Mouse (Mus musculus) midbrain, embryonic 13.5 days (tissue): ENCODE measurements at regions not wholly inside any gene's neighbourhood (a gene's known extent, or its start where the extent isn't known, plus 50 kb on each side); places are given as distances from the start of the nearest gene placed in this dataset.

Experiments used
- ATAC-seq: fragments of 200-750 bp; cut with Nextera tagmentation; 2 replicates; pipeline ENCODE4 v1.8.0; 2017; ENCODE audit warnings: mild to moderate bottlenecking, moderate TSS enrichment, moderate library complexity
- H3K27ac ChIP-seq: fragments of 300-500 bp; sonication (generic); 2 replicates; pipeline ENCODE4 v1.5.1; 2015; ENCODE audit warnings: inconsistent platforms, mild to moderate bottlenecking, moderate library complexity
- H3K27me3 ChIP-seq: fragments of 300-500 bp; sonication (generic); 2 replicates; pipeline ENCODE4 v1.6.1; 2015; ENCODE audit warnings: mild to moderate bottlenecking, inconsistent platforms
- H3K36me3 ChIP-seq: fragments of 300-500 bp; sonication (generic); 2 replicates; pipeline ENCODE4 v1.6.1; 2015; ENCODE audit warnings: mild to moderate bottlenecking, inconsistent platforms
- H3K4me1 ChIP-seq: fragments of 300-500 bp; sonication (generic); replicated peaks from 2 replicates; pipeline ENCODE4 v1.6.1; 2015; ENCODE audit warnings: inconsistent platforms
- H3K4me2 ChIP-seq: fragments of 300-500 bp; sonication (generic); replicated peaks from 2 replicates; pipeline ENCODE4 v1.6.1; 2015; ENCODE audit warnings: moderate library complexity, mild to moderate bottlenecking, inconsistent platforms
- H3K4me3 ChIP-seq: fragments of 300-500 bp; sonication (generic); replicated peaks from 2 replicates; pipeline ENCODE4 v1.5.1; 2015; ENCODE audit warnings: mild to moderate bottlenecking, inconsistent platforms
- H3K9ac ChIP-seq: fragments of 300-500 bp; sonication (generic); replicated peaks from 2 replicates; pipeline ENCODE4 v1.6.1; 2015; ENCODE audit warnings: mild to moderate bottlenecking, inconsistent platforms
- H3K9me3 ChIP-seq: fragments of 300-500 bp; sonication (generic); 2 replicates; pipeline ENCODE4 v1.6.1; 2016; ENCODE audit warnings: mild to moderate bottlenecking, inconsistent platforms
- WGBS: fragments of 180-500 bp; shearing (Covaris S2); methylation state at CpG from one replicate; pipeline ENCODE4 v1.1.7; 2015; 5-methylcytosine and 5-hydroxymethylcytosine counted together

DNA sequence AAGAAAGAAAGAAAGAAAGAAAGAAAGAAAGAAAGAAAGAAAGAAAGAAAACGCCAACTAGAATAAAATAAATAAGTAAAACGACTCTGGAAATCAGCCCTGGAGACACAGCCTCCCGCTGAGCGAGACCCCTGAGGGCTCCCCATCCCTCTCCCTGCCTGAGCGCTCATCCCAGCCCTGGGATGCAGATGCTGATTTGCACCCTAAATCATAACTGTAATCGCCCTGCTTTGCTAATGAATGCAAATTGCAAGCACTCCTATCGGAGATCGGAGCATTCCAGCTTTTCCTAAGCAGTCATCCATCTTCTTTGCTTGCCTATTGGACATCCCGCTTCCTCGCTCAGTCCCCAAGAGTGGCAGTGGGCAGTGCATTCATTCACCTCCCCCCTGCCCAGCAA, 218.7 kb upstream of the Zdhhc25 start:
- no peak for ATAC-seq
- H3K4me1 ChIP-seq: peaks cover 27% of the 10 kb centered on the region
- no peak overlapping the region for H3K4me3 ChIP-seq
- WGBS: 45% methylated on average over 10 of the region's 10 CpGs
- H3K4me2 ChIP-seq: no peak overlapping the region
- no peak overlapping the region for H3K27ac ChIP-seq
- no peaks in the 10 kb centered on the region; the same call in 1 of the 2 replicates for H3K27me3 ChIP-seq
- H3K36me3 ChIP-seq: no peaks in the 10 kb centered on the region
- H3K9me3 ChIP-seq: no peaks in the 10 kb centered on the region
- H3K9ac ChIP-seq: no peak overlapping the region; the same call in 1 of the 2 replicates

DNA sequence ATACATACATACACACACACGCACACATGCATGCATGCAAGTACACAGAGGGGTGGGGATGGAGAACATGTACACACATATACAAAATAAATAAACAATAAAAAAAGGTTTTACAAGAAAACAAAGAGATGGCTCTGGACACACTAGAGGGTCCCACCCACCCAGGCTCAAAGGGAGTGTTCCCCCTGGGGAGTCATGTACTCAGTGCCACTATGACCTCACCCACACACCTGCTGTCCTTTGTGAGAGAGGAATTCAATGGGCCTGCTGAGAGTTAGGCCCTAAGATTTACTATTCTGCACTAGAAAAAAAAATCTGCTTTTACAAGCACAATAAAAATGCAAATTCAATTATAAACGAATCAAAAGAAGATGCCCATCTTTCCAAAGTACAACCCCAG, 214.2 kb upstream of the Zdhhc25 start:
- Histone ChIP-seq H3K9me3 (no peaks in the 10 kb centered on the region), H3K9ac (no peak overlapping the region), H3K27ac (no peak overlapping the region), H3K4me3 (no peak overlapping the region), H3K36me3 (no peaks in the 10 kb centered on the region), H3K4me2 (no peak overlapping the region), H3K27me3 (no peaks in the 10 kb centered on the region), H3K4me1 (peaks cover 6% of the 10 kb centered on the region)
- no peak for ATAC-seq
- WGBS: 70% methylated on average over 2 of the region's 2 CpGs

DNA sequence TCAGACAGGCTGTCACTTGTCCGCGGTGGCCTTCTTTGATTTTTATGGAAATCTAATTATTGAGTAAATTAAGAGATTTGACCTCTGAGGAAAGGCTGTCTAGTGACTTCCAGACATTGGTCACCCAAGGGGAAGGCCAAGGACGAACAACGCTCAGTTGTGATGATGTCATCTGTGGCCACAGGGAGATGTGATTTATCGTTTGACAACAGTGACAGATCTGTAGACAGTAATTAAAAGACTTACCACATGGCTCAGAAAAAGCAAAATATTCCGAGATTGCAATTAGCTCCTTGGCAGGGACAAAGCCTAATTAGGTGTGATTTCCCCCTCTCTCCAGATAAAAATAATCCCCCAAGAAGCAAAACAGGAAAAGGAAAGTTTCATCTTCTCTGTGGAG, 213.4 kb upstream of the Zdhhc25 start:
- H3K27ac ChIP-seq: no peak overlapping the region
- no peak overlapping the region for H3K4me2 ChIP-seq

DNA sequence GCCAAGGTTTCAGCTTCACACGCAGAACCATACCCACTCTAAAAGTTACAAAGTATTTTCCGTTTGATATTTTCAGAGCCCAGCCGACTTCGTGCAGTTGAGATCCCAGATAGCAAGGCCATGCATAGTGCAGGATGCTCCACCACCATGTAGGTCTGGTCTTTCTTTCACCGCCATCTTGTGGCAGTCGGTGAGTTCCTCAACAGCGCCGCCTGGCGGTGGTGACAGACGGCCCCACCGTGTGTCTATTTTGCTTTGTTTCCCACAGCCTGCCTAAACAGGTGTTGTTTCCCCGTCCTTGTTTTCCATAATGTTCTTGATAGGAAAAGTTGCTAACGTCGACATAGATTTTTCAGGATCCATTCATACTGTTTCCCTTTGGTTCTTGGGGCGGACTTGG, 208.3 kb upstream of the Zdhhc25 start:
- Histone ChIP-seq H3K36me3 (no peaks in the 10 kb centered on the region), H3K4me2 (no peak overlapping the region), H3K27me3 (no peaks in the 10 kb centered on the region), H3K27ac (no peak overlapping the region), H3K9ac (no peak overlapping the region), H3K4me3 (no peak overlapping the region), H3K9me3 (no peaks in the 10 kb centered on the region), H3K4me1 (peaks cover under 1% of the 10 kb centered on the region; the same call in 1 of the 2 replicates)
- WGBS: 85% methylated on average over 15 of the region's 15 CpGs
- ATAC-seq: no peak

More for the DNA sequence above, 213.4 kb upstream of the Zdhhc25 start:
- Histone ChIP-seq H3K9me3 (no peaks in the 10 kb centered on the region), H3K4me1 (peaks cover 2% of the 10 kb centered on the region), H3K9ac (no peak overlapping the region), H3K27me3 (no peaks in the 10 kb centered on the region), H3K36me3 (no peaks in the 10 kb centered on the region), H3K4me3 (no peak overlapping the region)
- 52% methylated on average over 6 of the region's 6 CpGs for WGBS
- ATAC-seq: no peak

DNA sequence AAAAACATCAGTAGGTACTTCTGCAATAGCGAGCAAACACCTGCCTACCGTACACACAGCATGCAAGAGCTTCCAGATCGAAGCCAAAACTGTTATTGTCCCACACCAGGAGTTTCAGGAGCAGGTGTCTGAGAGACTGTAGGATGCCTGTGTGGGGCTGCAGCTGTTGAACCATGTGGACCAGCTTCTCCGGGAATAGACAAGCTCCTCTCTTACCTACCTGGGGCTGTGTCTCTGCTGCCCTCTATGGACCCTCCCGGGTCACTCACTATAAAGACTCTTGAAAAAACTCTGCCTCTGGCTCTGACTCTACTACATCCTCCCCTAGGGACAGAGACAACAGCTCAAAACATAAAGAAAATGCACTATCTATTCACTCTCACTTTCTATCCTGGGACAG, 201.0 kb upstream of the Zdhhc25 start:
- 52% methylated on average over 5 of the region's 5 CpGs for WGBS
- H3K4me3 ChIP-seq: no peak overlapping the region
- H3K4me2 ChIP-seq: no peak overlapping the region
- no peaks in the 10 kb centered on the region for H3K27me3 ChIP-seq
- no peak overlapping the region for H3K27ac ChIP-seq
- ATAC-seq: peak; percentile 53; the same call in 1 of the 2 replicates
- H3K9me3 ChIP-seq: no peaks in the 10 kb centered on the region
- no peak overlapping the region for H3K9ac ChIP-seq
- H3K4me1 ChIP-seq: peaks cover 3% of the 10 kb centered on the region; the same call in 1 of the 2 replicates
- no peaks in the 10 kb centered on the region for H3K36me3 ChIP-seq

DNA sequence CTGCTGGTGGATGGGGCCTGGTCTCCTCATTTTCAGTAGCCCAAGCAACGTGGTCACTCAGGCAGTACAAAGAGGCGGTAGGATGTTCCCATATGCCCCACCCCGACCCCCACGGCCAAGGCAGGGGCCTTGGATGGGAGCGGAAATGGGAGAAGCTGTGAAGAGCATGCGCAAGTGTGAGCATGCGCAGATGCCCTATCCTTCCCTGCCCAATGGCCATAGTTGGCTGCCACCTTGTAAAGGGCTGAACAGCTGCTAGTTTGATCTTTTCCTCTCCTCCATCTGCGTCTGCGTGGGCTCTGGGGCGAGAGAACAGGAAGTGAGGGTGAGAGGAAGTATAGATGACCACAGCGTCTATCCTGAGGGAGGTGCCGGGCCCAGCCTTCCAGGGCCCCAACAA, 200.1 kb upstream of the Zdhhc25 start:
- Histone ChIP-seq H3K9ac (no peak overlapping the region), H3K4me1 (peaks cover 3% of the 10 kb centered on the region; the same call in 1 of the 2 replicates), H3K27ac (no peak overlapping the region), H3K9me3 (no peaks in the 10 kb centered on the region), H3K4me2 (no peak overlapping the region), H3K4me3 (no peak overlapping the region), H3K27me3 (no peaks in the 10 kb centered on the region), H3K36me3 (no peaks in the 10 kb centered on the region)
- ATAC-seq: no peak
- 83% methylated on average over 12 of the region's 12 CpGs for whole genome bisulfite sequencing

DNA sequence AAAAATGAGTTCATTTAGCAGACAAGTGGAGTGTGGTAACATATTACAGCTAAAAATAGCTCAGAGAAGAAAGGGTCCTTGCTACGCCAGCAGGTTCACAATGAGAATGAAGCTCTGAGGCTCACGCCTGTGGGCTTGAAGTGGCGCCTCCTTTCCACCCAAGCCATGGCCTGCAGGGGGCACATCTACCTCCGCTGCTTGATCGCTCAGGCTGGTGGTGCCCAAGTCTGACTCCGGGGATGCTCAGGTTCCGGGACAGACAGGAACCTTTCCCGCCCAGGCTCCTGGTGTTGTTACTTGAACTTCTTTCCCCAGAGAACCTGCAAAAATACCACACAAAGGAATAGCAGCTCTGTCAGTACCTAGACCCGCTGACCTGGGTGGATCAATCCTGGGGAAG, 199.3 kb upstream of the Zdhhc25 start:
- no peaks in the 10 kb centered on the region for H3K9me3 ChIP-seq
- H3K27me3 ChIP-seq: no peaks in the 10 kb centered on the region
- H3K4me3 ChIP-seq: no peak overlapping the region
- H3K36me3 ChIP-seq: no peaks in the 10 kb centered on the region
- H3K27ac ChIP-seq: no peak overlapping the region
- no peak overlapping the region for H3K9ac ChIP-seq
- 65% methylated on average over 9 of the region's 9 CpGs for WGBS
- H3K4me1 ChIP-seq: peaks cover 3% of the 10 kb centered on the region; the same call in 1 of the 2 replicates
- H3K4me2 ChIP-seq: no peak overlapping the region
- ATAC-seq: no peak

DNA sequence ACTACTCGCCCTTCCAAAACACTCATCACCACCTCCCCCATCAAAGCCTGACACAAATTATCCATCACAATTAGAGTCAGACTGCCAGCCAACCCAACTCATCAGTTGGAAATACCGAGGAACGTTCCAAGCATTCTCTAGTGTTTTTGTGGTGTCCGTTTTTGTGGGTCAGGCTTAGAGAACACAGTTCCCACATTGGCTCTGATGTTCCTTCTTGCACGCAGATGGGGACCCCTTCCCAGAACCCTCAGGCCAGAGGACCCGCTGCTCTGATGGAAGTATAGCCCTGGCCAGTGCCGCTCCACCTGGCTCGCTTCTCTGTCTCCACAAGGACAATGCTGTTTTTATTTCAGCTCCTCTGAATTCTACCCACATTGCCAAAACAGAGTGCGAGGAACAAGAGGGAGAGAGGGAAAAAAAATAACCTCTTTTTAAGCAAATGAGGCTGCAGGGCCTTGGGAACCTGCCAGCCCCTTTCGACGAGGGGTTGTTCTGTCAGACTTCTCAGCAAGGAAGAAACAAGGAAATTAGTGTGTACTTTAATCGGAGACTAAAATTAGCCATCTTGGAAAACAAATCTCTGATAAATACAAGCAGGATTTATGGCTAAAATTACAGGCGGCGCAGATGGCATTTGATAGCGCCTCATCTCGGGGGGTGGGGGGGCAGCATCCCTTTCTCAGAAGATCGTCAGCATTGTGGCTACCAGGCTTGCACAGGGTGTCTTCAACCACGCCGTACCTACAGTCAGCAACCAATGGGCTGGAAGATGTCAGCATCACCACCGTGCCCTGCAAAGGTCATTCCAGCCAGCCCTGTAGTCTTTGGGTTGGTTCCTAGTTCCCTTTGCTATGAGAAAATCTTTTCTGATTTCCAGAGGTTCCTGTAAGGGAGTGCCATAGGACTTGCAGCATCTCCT, 191.4 kb upstream of the Zdhhc25 start:
- H3K9ac ChIP-seq: no peak overlapping the region
- no peaks in the 10 kb centered on the region for H3K36me3 ChIP-seq
- no peak overlapping the region for H3K27ac ChIP-seq
- no peak; the same call in 1 of the 2 replicates for ATAC-seq
- no peaks in the 10 kb centered on the region for H3K4me1 ChIP-seq
- H3K9me3 ChIP-seq: 0 out of 2 replicates have a peak, but pooled peaks cover 4% of the 10 kb centered on the region
- H3K4me2 ChIP-seq: no peak overlapping the region
- H3K27me3 ChIP-seq: no peaks in the 10 kb centered on the region
- H3K4me3 ChIP-seq: no peak overlapping the region
- 71% methylated on average over 20 of the region's 20 CpGs for whole genome bisulfite sequencing

DNA sequence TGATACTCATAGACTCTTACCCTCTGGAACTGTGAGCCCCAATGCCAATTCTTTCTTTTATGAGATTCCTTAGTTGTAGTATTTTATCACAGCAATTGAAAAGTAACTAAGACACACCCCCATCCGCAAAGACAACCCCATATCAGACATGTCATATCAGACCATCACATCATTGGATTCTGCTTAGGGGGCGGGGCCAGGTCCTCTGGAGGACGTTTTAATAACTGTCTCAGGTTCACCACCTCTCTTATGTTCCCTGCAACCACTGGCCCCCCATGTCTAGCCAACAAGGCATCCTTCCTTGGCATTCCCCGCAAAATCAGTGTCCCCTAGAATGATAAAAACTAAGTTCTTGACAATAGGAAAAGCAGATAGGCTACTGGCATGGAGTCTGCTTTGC, 185.9 kb upstream of the Zdhhc25 start:
- H3K4me1 ChIP-seq: peaks cover 9% of the 10 kb centered on the region
- H3K27ac ChIP-seq: no peak overlapping the region
- no peak overlapping the region for H3K9ac ChIP-seq
- H3K27me3 ChIP-seq: peaks cover 3% of the 10 kb centered on the region; the same call in 1 of the 2 replicates
- no peak for ATAC-seq
- H3K9me3 ChIP-seq: 0 out of 2 replicates have a peak, but pooled peaks cover 4% of the 10 kb centered on the region
- no peaks in the 10 kb centered on the region for H3K36me3 ChIP-seq
- WGBS: 83% methylated on average over 4 of the region's 4 CpGs
- no peak overlapping the region for H3K4me2 ChIP-seq
- H3K4me3 ChIP-seq: no peak overlapping the region

DNA sequence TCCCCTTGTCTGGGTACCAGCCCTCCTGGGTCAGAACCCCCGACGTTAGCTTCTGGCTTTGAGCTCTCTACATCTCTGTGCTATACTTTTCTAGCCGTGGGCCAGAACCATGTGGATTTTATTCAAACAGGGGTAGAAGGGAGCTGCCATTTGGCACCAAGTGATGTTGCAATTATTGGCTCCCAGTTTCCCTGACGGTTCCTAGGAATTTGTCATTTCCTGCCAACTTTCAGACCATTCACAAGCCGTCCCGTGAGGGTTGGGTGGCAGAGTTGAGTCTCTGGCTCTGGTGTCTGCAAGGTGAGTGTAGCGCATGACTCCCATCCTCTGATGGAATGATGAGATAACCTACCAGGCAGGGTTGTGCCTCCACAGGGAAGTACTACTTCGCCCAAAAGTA, 181.2 kb upstream of the Zdhhc25 start:
- no peak overlapping the region for H3K27ac ChIP-seq
- H3K9ac ChIP-seq: no peak overlapping the region
- H3K4me3 ChIP-seq: no peak overlapping the region
- no peak for ATAC-seq
- peaks cover 9% of the 10 kb centered on the region for H3K4me1 ChIP-seq
- peaks cover 7% of the 10 kb centered on the region; the same call in 1 of the 2 replicates for H3K9me3 ChIP-seq
- no peak overlapping the region for H3K4me2 ChIP-seq
- H3K27me3 ChIP-seq: peaks cover 3% of the 10 kb centered on the region; the same call in 1 of the 2 replicates
- H3K36me3 ChIP-seq: no peaks in the 10 kb centered on the region
- 76% methylated on average over 8 of the region's 8 CpGs for WGBS

DNA sequence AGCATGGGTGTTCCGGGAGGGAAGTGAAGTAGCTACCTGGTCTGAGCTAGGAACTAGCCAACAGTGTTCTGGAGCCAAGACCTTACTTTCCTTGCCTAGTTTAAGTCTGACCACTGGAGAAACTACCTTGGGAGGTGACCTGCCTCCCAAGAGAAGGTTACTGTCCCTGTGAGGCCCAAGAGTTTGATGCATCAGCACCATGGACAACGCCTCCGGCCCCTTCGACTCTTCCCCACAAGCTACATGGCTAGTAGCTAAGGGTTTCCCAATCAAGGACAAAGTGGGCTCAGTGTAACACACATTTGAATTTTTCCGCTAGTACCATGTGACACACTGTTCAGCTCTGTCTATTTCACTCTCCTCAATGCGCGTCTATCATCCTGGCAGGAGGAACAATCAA, 171.7 kb upstream of the Zdhhc25 start:
- WGBS: 74% methylated on average over 7 of the region's 7 CpGs
- Histone ChIP-seq H3K9me3 (0 out of 2 replicates have a peak, but pooled peaks cover 4% of the 10 kb centered on the region), H3K36me3 (no peaks in the 10 kb centered on the region), H3K4me2 (no peak overlapping the region), H3K4me1 (peaks cover 18% of the 10 kb centered on the region), H3K27me3 (peaks cover 44% of the 10 kb centered on the region), H3K27ac (no peak overlapping the region), H3K4me3 (no peak overlapping the region), H3K9ac (no peak overlapping the region)
- no peak for ATAC-seq

DNA sequence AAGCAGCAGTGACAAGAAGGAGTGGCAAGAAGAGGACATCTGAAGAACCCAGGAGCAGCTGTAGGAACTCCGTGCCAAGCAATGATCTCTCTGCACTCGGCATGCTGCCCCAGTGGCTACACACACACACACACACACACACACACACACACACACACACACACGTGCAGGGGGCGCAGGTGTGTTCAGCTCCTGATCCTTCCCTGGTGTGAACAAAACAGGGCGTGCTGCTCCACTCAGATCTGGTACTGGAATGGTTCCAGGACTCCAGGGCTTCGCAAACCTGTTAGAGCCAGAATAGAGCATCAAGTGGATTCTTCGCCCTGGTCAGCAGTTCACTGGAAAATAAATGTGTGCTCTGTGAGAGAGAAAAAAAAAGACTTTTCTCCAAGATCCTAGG, 169.2 kb upstream of the Zdhhc25 start:
- H3K4me3 ChIP-seq: no peak overlapping the region
- no peak for ATAC-seq
- no peaks in the 10 kb centered on the region for H3K36me3 ChIP-seq
- no peak overlapping the region for H3K27ac ChIP-seq
- H3K4me2 ChIP-seq: no peak overlapping the region
- H3K9me3 ChIP-seq: 0 out of 2 replicates have a peak, but pooled peaks cover 4% of the 10 kb centered on the region
- WGBS: 91% methylated on average over 7 of the region's 7 CpGs
- H3K4me1 ChIP-seq: peaks cover 18% of the 10 kb centered on the region
- no peak overlapping the region for H3K9ac ChIP-seq
- H3K27me3 ChIP-seq: peaks cover 44% of the 10 kb centered on the region
